In the genomic region with DNA sequence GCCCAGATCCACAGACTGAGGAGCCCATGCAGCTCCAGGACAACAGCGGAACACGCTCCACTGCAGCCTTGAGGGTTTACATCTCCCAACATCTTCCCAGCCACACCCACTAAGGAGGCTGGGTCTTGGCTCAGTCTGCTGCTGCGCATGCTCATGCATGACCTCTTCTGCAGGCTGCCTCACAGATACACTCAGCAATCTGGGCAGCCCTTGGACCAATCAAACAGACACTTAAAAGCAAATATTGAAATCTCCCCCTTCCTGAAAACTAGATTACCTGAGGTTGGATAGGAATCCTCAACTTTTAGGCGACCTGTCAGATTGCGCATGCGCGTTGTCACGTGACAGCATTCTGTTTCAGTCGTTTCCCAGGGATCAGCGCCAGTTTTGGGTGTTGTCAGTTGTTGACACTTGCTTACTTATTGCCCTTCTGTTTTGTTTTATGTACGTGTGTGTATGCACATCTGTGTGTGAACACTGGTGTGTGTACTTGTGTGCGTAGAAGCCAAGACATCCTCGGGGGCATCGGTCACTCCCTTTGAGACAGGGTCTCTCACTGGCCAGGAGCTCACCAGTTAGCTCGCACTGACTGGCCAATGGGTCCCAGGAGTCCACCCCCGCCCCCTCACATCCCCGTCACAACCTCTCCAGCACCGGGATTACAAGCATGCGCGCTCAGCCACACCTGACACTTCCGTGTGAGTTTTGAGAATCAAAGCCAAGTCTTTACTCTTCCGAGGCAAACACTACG, we compare ENCODE assay signal across 8 mouse cellular contexts. TPM values are rescaled to one million over a fixed set of nuclear protein-coding genes. Genes with fewer than 3 reads are reported as not detected.
DNase-seq lines count a peak whose midpoint lies in the region; ATAC-seq and TF ChIP-seq lines count a peak whose summit lies in the region.

No protein-coding gene starts in this region.

- H3K27ac ChIP-seq in hindbrain, postnatal 0 days: peak overlapping the region; percentile 26; the same call in 1 of the 2 replicates

- no peaks in the 10 kb centered on the region for H3K4me1 ChIP-seq in hindbrain, postnatal 0 days (ENCODE audit: insufficient read depth, low read length)

- ATAC-seq in hindbrain, postnatal 0 days: peak; percentile 58

- H3K9ac ChIP-seq in hindbrain, postnatal 0 days (replicated peaks; ENCODE audit: low read length): no peak overlapping the region

- TF ChIP-seq CTCF in hindbrain, postnatal 0 days (IDR thresholded peaks at IDR 0.05; ENCODE audit: low read depth): no peak

- no peaks in the 10 kb centered on the region for H3K36me3 ChIP-seq in hindbrain, postnatal 0 days (ENCODE audit: insufficient read depth, low read length)

- DNase-seq in adrenal gland, adult 8-10 months: peak; percentile 58
- peak; percentile 63 for DNase-seq in embryo, embryonic 10 days (ENCODE audit: low spot score)
- DNase-seq in gastrocnemius, postnatal 10 days: peak; percentile 59
- DNase-seq in hindbrain, postnatal 0 days (ENCODE audit: low spot score): peak; percentile 67
- peak; percentile 56 for DNase-seq in left cerebral cortex, adult 11 months (ENCODE audit: low spot score)
- DNase-seq in lung, postnatal 14 days: peak; percentile 73
- DNase-seq in ovary, postnatal 36 days (ENCODE audit: low spot score): peak; percentile 66
- peak; percentile 57 for DNase-seq in urinary bladder, postnatal 25 days (ENCODE audit: low spot score)

- H3K4me3 ChIP-seq in hindbrain, postnatal 0 days (ENCODE audit: low read length): no peak overlapping the region

- 68% methylated on average over 23 of the region's 23 CpGs for WGBS in hindbrain, postnatal 0 days

- no peaks in the 10 kb centered on the region for H3K9me3 ChIP-seq in hindbrain, postnatal 0 days (ENCODE audit: low read length)

- H3K4me2 ChIP-seq in hindbrain, postnatal 0 days (ENCODE audit: low read depth, low read length): peak overlapping the region; percentile 43

- no peaks in the 10 kb centered on the region for H3K27me3 ChIP-seq in hindbrain, postnatal 0 days (ENCODE audit: insufficient read depth, low read length)

RNA-seq across cellular contexts. Expression of a gene that starts 8.9 kb away (rescaled TPM):
- 100 to 1,000 TPM; 128 to 162 (median 139) TPM for total RNA-seq in adrenal gland, adult 8-10 months (2022)
- total RNA-seq in gastrocnemius, postnatal 10 days (2021): 10 to 100 TPM; 67.7 to 78.6 TPM
- total RNA-seq in hindbrain, postnatal 0 days (2014; rRNA removed): 223 and 230 TPM in 2 replicates
- 123 and 128 TPM in 2 replicates for polyA plus RNA-seq in hindbrain, postnatal 0 days (2015; fragmentation: Nextera tagmentation; extraction: Ambion mirVana)

RNA-seq across cellular contexts. Expression of a gene that starts 30.4 kb away (rescaled TPM):
- total RNA-seq in adrenal gland, adult 8-10 months (2022): 1 to 10 TPM in 2 of 4 experiments, under 1 TPM in 2; 0.73 to 1.9 (median 1.3) TPM
- under 1 TPM in 1 of 2 experiments, not detected in 1; 0.31 TPM for total RNA-seq in gastrocnemius, postnatal 10 days (2021)
- 11.5 and 12.5 TPM in 2 replicates for total RNA-seq in hindbrain, postnatal 0 days (2014; rRNA removed)
- 9.7 and 10.3 TPM in 2 replicates for polyA plus RNA-seq in hindbrain, postnatal 0 days (2015; fragmentation: Nextera tagmentation; extraction: Ambion mirVana)

RNA-seq across cellular contexts. Expression of a gene that starts 30.4 kb away (rescaled TPM):
- 10 to 100 TPM; 17.1 to 26.4 (median 22.0) TPM for total RNA-seq in adrenal gland, adult 8-10 months (2022)
- 10 to 100 TPM; 17.0 to 17.8 TPM for total RNA-seq in gastrocnemius, postnatal 10 days (2021)
- 161 and 182 TPM in 2 replicates for total RNA-seq in hindbrain, postnatal 0 days (2014; rRNA removed)
- polyA plus RNA-seq in hindbrain, postnatal 0 days (2015; fragmentation: Nextera tagmentation; extraction: Ambion mirVana): 42.1 and 43.9 TPM in 2 replicates

RNA-seq across cellular contexts. Expression of a gene that starts 41.1 kb away (rescaled TPM):
- total RNA-seq in adrenal gland, adult 8-10 months (2022): 100 to 1,000 TPM; 130 to 147 (median 132) TPM
- total RNA-seq in gastrocnemius, postnatal 10 days (2021): 10 to 100 TPM; 74.3 to 75.4 TPM
- 144 and 154 TPM in 2 replicates for total RNA-seq in hindbrain, postnatal 0 days (2014; rRNA removed)
- polyA plus RNA-seq in hindbrain, postnatal 0 days (2015; fragmentation: Nextera tagmentation; extraction: Ambion mirVana): 248 and 258 TPM in 2 replicates

RNA-seq across cellular contexts. Expression of a gene that starts 48.8 kb away (rescaled TPM):
- 1 to 10 TPM in 1 of 4 experiments, under 1 TPM in 3; 0.12 to 1.1 (median 0.75) TPM for total RNA-seq in adrenal gland, adult 8-10 months (2022)
- total RNA-seq in gastrocnemius, postnatal 10 days (2021): 1 to 10 TPM in 1 of 2 experiments, under 1 TPM in 1; 0.77 to 1.3 TPM
- total RNA-seq in hindbrain, postnatal 0 days (2014; rRNA removed): 1.7 and 1.9 TPM in 2 replicates
- polyA plus RNA-seq in hindbrain, postnatal 0 days (2015; fragmentation: Nextera tagmentation; extraction: Ambion mirVana): 0.72 and 0.81 TPM in 2 replicates
